In genomic region chr9:103230151-103230951, GRCm38 (mm10) we compare ENCODE assay signal across 8 mouse cellular contexts. TPM values are rescaled to one million over a fixed set of nuclear protein-coding genes. Genes with fewer than 3 reads are reported as not detected.
DNase-seq lines count a peak whose midpoint lies in the region; ATAC-seq and TF ChIP-seq lines count a peak whose summit lies in the region.

Gm20425 (minus strand) TSS chr9:103230307.
Trf (minus strand) TSS chr9:103230444.

- peak within 1 kb of the TSS; percentile 48 for H3K4me2 ChIP-seq in embryonic facial prominence, embryonic 13.5 days
- H3K4me2 ChIP-seq in heart, embryonic 14.5 days (ENCODE audit: low read length), result peak within 1 kb of the TSS; percentile 48
- peak within 1 kb of the TSS; percentile 45 for H3K4me2 ChIP-seq in kidney, postnatal 0 days (ENCODE audit: low read length)
- peak within 1 kb of the TSS; percentile 38 for H3K4me2 ChIP-seq in midbrain, embryonic 15.5 days
- H3K4me2 ChIP-seq in stomach, embryonic 16.5 days (ENCODE audit: low read depth, low read length), result peak within 1 kb of the TSS; percentile 48

- peak; percentile 19 to 24 for DNase-seq in spleen, adult 18-20 months
- DNase-seq in spleen, adult 12 weeks (ENCODE audit: low spot score), result no peak
- peak; percentile 52 for DNase-seq in kidney, postnatal 0 days (ENCODE audit: low spot score)
- peak; percentile 70 for DNase-seq in liver

- TF ChIP-seq CTCF in kidney, postnatal 0 days (IDR thresholded peaks at IDR 0.05; ENCODE audit: low read depth), result no peak

- 44% methylated on average over 29 of the region's 29 CpGs for WGBS in embryonic facial prominence, embryonic 13.5 days
- WGBS in heart, embryonic 14.5 days, result 40% methylated on average over 29 of the region's 29 CpGs
- WGBS in kidney, postnatal 0 days, result 38% methylated on average over 27 of the region's 29 CpGs
- 48% methylated on average over 29 of the region's 29 CpGs for WGBS in midbrain, embryonic 15.5 days
- 30% methylated on average over 29 of the region's 29 CpGs for WGBS in stomach, embryonic 16.5 days

- H3K9me3 ChIP-seq in embryonic facial prominence, embryonic 13.5 days, result no peaks in the 10 kb centered on the region
- no peaks in the 10 kb centered on the region for H3K9me3 ChIP-seq in heart, embryonic 14.5 days (ENCODE audit: control insufficient read depth, low read length)
- H3K9me3 ChIP-seq in kidney, postnatal 0 days (replicated peaks; ENCODE audit: low read length), result no peaks in the 10 kb centered on the region
- H3K9me3 ChIP-seq in midbrain, embryonic 15.5 days, result no peaks in the 10 kb centered on the region
- no peaks in the 10 kb centered on the region for H3K9me3 ChIP-seq in stomach, embryonic 16.5 days (replicated peaks; ENCODE audit: control insufficient read depth, low read length)

- ATAC-seq in embryonic facial prominence, embryonic 13.5 days (ENCODE audit: insufficient number of reproducible peaks, insufficient read depth, low FRiP score, low TSS enrichment, low read depth), result no peak
- ATAC-seq in heart, embryonic 14.5 days (ENCODE audit: insufficient number of reproducible peaks, insufficient read depth, low FRiP score, low read depth), result peak; percentile 57
- ATAC-seq in kidney, postnatal 0 days (replicated peaks; ENCODE audit: low FRiP score, low read depth), result peak; percentile 50
- ATAC-seq in midbrain, embryonic 15.5 days (replicated peaks), result peak; percentile 62
- ATAC-seq in stomach, embryonic 16.5 days (ENCODE audit: insufficient read depth, low FRiP score), result peak; percentile 73

- H3K9ac ChIP-seq in embryonic facial prominence, embryonic 13.5 days, result peak within 1 kb of the TSS; percentile 61
- H3K9ac ChIP-seq in heart, embryonic 14.5 days (ENCODE audit: low read length), result peak within 1 kb of the TSS; percentile 49
- H3K9ac ChIP-seq in kidney, postnatal 0 days (ENCODE audit: low read depth, low read length), result 0 out of 2 replicates have a peak within 1 kb of the TSS, but pooled peaks have one; percentile 5
- peak within 1 kb of the TSS; percentile 25; the same call in 1 of the 2 replicates for H3K9ac ChIP-seq in midbrain, embryonic 15.5 days
- H3K9ac ChIP-seq in stomach, embryonic 16.5 days (ENCODE audit: low read length), result peak within 1 kb of the TSS; percentile 53

- no peaks in the 10 kb centered on the region for H3K36me3 ChIP-seq in embryonic facial prominence, embryonic 13.5 days
- H3K36me3 ChIP-seq in heart, embryonic 14.5 days (ENCODE audit: control insufficient read depth, insufficient read depth, low read length), result no peaks in the 10 kb centered on the region
- H3K36me3 ChIP-seq in kidney, postnatal 0 days (ENCODE audit: insufficient read depth, low read length), result no peaks in the 10 kb centered on the region
- no peaks in the 10 kb centered on the region for H3K36me3 ChIP-seq in midbrain, embryonic 15.5 days (replicated peaks)
- H3K36me3 ChIP-seq in stomach, embryonic 16.5 days (ENCODE audit: control insufficient read depth, insufficient read depth, low read length), result no peaks in the 10 kb centered on the region

- peak within 1 kb of the TSS; percentile 22 for H3K4me3 ChIP-seq in embryonic facial prominence, embryonic 13.5 days
- H3K4me3 ChIP-seq in heart, embryonic 14.5 days (ENCODE audit: control insufficient read depth in 1 of 2, insufficient read depth in 1 of 2, low read depth in 1 of 2, low read length in 2 of 2), result peak within 1 kb of the TSS; percentile 10 to 27; a peak in 3 of 4 replicates
- no peak within 1 kb of the TSS for H3K4me3 ChIP-seq in kidney, postnatal 0 days (replicated peaks; ENCODE audit: low read depth, low read length)
- H3K4me3 ChIP-seq in midbrain, embryonic 15.5 days, result no peak within 1 kb of the TSS
- H3K4me3 ChIP-seq in stomach, embryonic 16.5 days (replicated peaks; ENCODE audit: low read length), result peak within 1 kb of the TSS; percentile 24

- peaks cover 13% of the 10 kb centered on the region for H3K4me1 ChIP-seq in embryonic facial prominence, embryonic 13.5 days
- peaks cover 5 to 8% of the 10 kb centered on the region in 2 experiments; a peak in 2 of 4 replicates for H3K4me1 ChIP-seq in heart, embryonic 14.5 days (ENCODE audit: control insufficient read depth in 2 of 2, insufficient read depth in 2 of 2, low read length in 2 of 2)
- H3K4me1 ChIP-seq in kidney, postnatal 0 days (replicated peaks; ENCODE audit: insufficient read depth, low read length), result no peaks in the 10 kb centered on the region
- H3K4me1 ChIP-seq in midbrain, embryonic 15.5 days, result peaks cover 8% of the 10 kb centered on the region; the same call in 1 of the 2 replicates
- H3K4me1 ChIP-seq in stomach, embryonic 16.5 days (ENCODE audit: control insufficient read depth, insufficient read depth, low read length), result peaks cover 15% of the 10 kb centered on the region

- H3K27me3 ChIP-seq in embryonic facial prominence, embryonic 13.5 days, result no peaks in the 10 kb centered on the region
- H3K27me3 ChIP-seq in heart, embryonic 14.5 days (ENCODE audit: control insufficient read depth, insufficient read depth, low read length), result no peaks in the 10 kb centered on the region
- H3K27me3 ChIP-seq in kidney, postnatal 0 days (ENCODE audit: insufficient read depth, low read length), result no peaks in the 10 kb centered on the region
- H3K27me3 ChIP-seq in midbrain, embryonic 15.5 days (replicated peaks), result no peaks in the 10 kb centered on the region
- no peaks in the 10 kb centered on the region; the same call in 1 of the 2 replicates for H3K27me3 ChIP-seq in stomach, embryonic 16.5 days (ENCODE audit: control insufficient read depth, insufficient read depth, low read length)

- no peak within 1 kb of the TSS; the same call in 1 of the 2 replicates for H3K27ac ChIP-seq in embryonic facial prominence, embryonic 13.5 days
- H3K27ac ChIP-seq in heart, embryonic 14.5 days (replicated peaks in 1 of 2; ENCODE audit: control insufficient read depth in 1 of 2, insufficient read depth in 1 of 2, low read depth in 2 of 2, low read length in 2 of 2), result peak within 1 kb of the TSS; percentile 25 to 30
- no peak within 1 kb of the TSS for H3K27ac ChIP-seq in kidney, postnatal 0 days
- peak within 1 kb of the TSS; percentile 63; the same call in 1 of the 2 replicates for H3K27ac ChIP-seq in midbrain, embryonic 15.5 days
- H3K27ac ChIP-seq in stomach, embryonic 16.5 days (ENCODE audit: low read length), result peak within 1 kb of the TSS; percentile 64

RNA-seq across cellular contexts. Expression of gene Gm20425, which starts in this region (rescaled TPM):
- polyA plus RNA-seq in embryonic facial prominence, embryonic 13.5 days (2015; fragmentation: Nextera tagmentation; extraction: Ambion mirVana), result 2.3 and 4.3 TPM in 2 replicates
- polyA plus RNA-seq in heart, embryonic 14.5 days (2014; fragmentation: Nextera tagmentation; extraction: Ambion mirVana), result 0.07 TPM in 1 of 2 replicates, not detected in the other
- polyA plus RNA-seq in kidney, postnatal 0 days (2015; fragmentation: Nextera tagmentation; extraction: Ambion mirVana), result 1.9 and 3.2 TPM in 2 replicates
- polyA plus RNA-seq in midbrain, embryonic 15.5 days (2015; fragmentation: Nextera tagmentation; extraction: Ambion mirVana), result 0.37 TPM in 1 of 2 replicates, not detected in the other
- 2.0 and 7.3 TPM in 2 replicates for polyA plus RNA-seq in stomach, embryonic 16.5 days (2015; fragmentation: Nextera tagmentation; extraction: Ambion mirVana)

RNA-seq across cellular contexts. Expression of gene Trf, which starts in this region (rescaled TPM):
- polyA plus RNA-seq in embryonic facial prominence, embryonic 13.5 days (2015; fragmentation: Nextera tagmentation; extraction: Ambion mirVana), result 14.4 and 135 TPM in 2 replicates
- polyA plus RNA-seq in heart, embryonic 14.5 days (2014; fragmentation: Nextera tagmentation; extraction: Ambion mirVana), result 40.1 and 44.0 TPM in 2 replicates
- polyA plus RNA-seq in kidney, postnatal 0 days (2015; fragmentation: Nextera tagmentation; extraction: Ambion mirVana), result 23.5 and 26.0 TPM in 2 replicates
- 35.0 and 39.6 TPM in 2 replicates for polyA plus RNA-seq in midbrain, embryonic 15.5 days (2015; fragmentation: Nextera tagmentation; extraction: Ambion mirVana)
- 380 and 455 TPM in 2 replicates for polyA plus RNA-seq in stomach, embryonic 16.5 days (2015; fragmentation: Nextera tagmentation; extraction: Ambion mirVana)

Comparison
In these comparisons a context has a peak if more than half of its experiments do, and no peak if none do; other contexts are left out.
1. H3K27ac ChIP-seq: peak in heart, embryonic 14.5 days (2 of 2), midbrain, embryonic 15.5 days (single experiment) and stomach, embryonic 16.5 days (single experiment); none in embryonic facial prominence, embryonic 13.5 days (single experiment) and kidney, postnatal 0 days (single experiment).
2. H3K4me3 ChIP-seq: peak in embryonic facial prominence, embryonic 13.5 days (single experiment), heart, embryonic 14.5 days (2 of 2) and stomach, embryonic 16.5 days (single experiment); none in kidney, postnatal 0 days (single experiment) and midbrain, embryonic 15.5 days (single experiment).
3. H3K9ac ChIP-seq: peak in every context shown above with its lines; median percentile 61 in embryonic facial prominence, embryonic 13.5 days; 53 in stomach, embryonic 16.5 days; 49 in heart, embryonic 14.5 days; 25 in midbrain, embryonic 15.5 days; 5 in kidney, postnatal 0 days.
4. Peak in every context shown above with its lines, with median percentiles within 50 percentile points of each other: H3K4me2 ChIP-seq.